Mouse (Mus musculus) G1E-ER4 (cell line): ENCODE data around the gene Mt1. TPM values are rescaled to one million over a fixed set of nuclear protein-coding genes. Genes with fewer than 3 reads are reported as not detected.

Experiments used
- GATA1 ChIP-seq: IDR thresholded peaks from one replicate; pipeline ENCODE4 v1.8.0; 2012; ENCODE audit warnings: low read length, inconsistent platforms
- polyA plus RNA-seq: library from polyadenylated mRNA; stranded (reverse); fragments of >175 nt; gene quantifications from 2 replicates; pipeline ENCODE4 v1.2.3, GENCODE M21; 2012

The Mt1 gene
- polyA plus RNA-seq, 1 experiment: 1,577 TPM

- no peak for TF ChIP-seq GATA1
Measured at GRCm38 (mm10) chr8:94169547-94169946, 9.3 kb upstream of the Mt1 start.

GRCm38 (mm10) chr8:94171321-94171755 is 7.5 kb upstream of the Mt1 start:
- no peak for TF ChIP-seq GATA1

- no peak for TF ChIP-seq GATA1
Measured at GRCm38 (mm10) chr8:94172075-94172808, 6.6 kb upstream of the Mt1 start, which contains the start of gene Mt2. TSS of gene Mt2 (plus strand) at chr8:94172664.

- no peak for TF ChIP-seq GATA1
Measured at GRCm38 (mm10) chr8:94172809-94173732, 5.8 kb upstream of the Mt1 start.

- TF ChIP-seq GATA1: no peak
Measured at GRCm38 (mm10) chr8:94173848-94174403, 5.0 kb upstream of the Mt1 start.

GRCm38 (mm10) chr8:94174619-94175213 is 4.2 kb upstream of the Mt1 start:
- TF ChIP-seq GATA1: no peak

GRCm38 (mm10) chr8:94177716-94178390 is 1.0 kb upstream of the Mt1 start:
- TF ChIP-seq GATA1: no peak

- TF ChIP-seq GATA1: no peak
Measured at GRCm38 (mm10) chr8:94179713-94180560, 1.1 kb downstream of the Mt1 start.

- no peak for TF ChIP-seq GATA1
Measured at GRCm38 (mm10) chr8:94180561-94180908, 1.7 kb downstream of the Mt1 start.

GRCm38 (mm10) chr8:94182055-94182929 is 3.4 kb downstream of the Mt1 start:
- TF ChIP-seq GATA1: no peak

- no peak for TF ChIP-seq GATA1
Measured at GRCm38 (mm10) chr8:94183117-94183516, 4.2 kb downstream of the Mt1 start.

GRCm38 (mm10) chr8:94184357-94184843 is 5.5 kb downstream of the Mt1 start:
- TF ChIP-seq GATA1: no peak

- no peak for TF ChIP-seq GATA1
Measured at GRCm38 (mm10) chr8:94185791-94186190, 6.9 kb downstream of the Mt1 start.
